Mouse (Mus musculus): ENCODE data around the gene Snrpa.

Gene Snrpa

GRCm38 (mm10) chr7:27198355-27198754, 2.3 kb upstream of the Snrpa start:
- no peak for DNase-seq

GRCm38 (mm10) chr7:27197634-27198033, 1.6 kb upstream of the Snrpa start:
- no peak for DNase-seq

GRCm38 (mm10) chr7:27197136-27197535, 1.1 kb upstream of the Snrpa start:
- DNase-seq: no peak

- no peak for DNase-seq
Observed at GRCm38 (mm10) chr7:27193731-27194130, 2.3 kb downstream of the Snrpa start.

GRCm38 (mm10) chr7:27192434-27192833, 3.6 kb downstream of the Snrpa start:
- no peak for DNase-seq

- no peak for DNase-seq
Observed at GRCm38 (mm10) chr7:27189271-27189931, 6.7 kb downstream of the Snrpa start.

GRCm38 (mm10) chr7:27185986-27186385, 10.1 kb downstream of the Snrpa start:
- DNase-seq: peak; percentile 50

GRCm38 (mm10) chr7:27184964-27185363, 11.1 kb downstream of the Snrpa start:
- DNase-seq: no peak

- DNase-seq: no peak
Observed at GRCm38 (mm10) chr7:27182498-27182897, 13.6 kb downstream of the Snrpa start.

- no peak for DNase-seq
Observed at GRCm38 (mm10) chr7:27180837-27181695, 15.0 kb downstream of the Snrpa start, which contains the start of the genes Gm21983 and Mia. Gene Gm21983, minus strand, starts transcription at chr7:27181086. Gene Mia, minus strand, starts transcription at chr7:27181157.

GRCm38 (mm10) chr7:27180036-27180435, 16.0 kb downstream of the Snrpa start:
- DNase-seq: peak; percentile 87

- DNase-seq: no peak
Observed at GRCm38 (mm10) chr7:27179217-27179918, 16.7 kb downstream of the Snrpa start.

GRCm38 (mm10) chr7:27178324-27179216, 17.5 kb downstream of the Snrpa start, which contains the start of gene Rab4b:
Gene Rab4b, minus strand, starts transcription at chr7:27178896.
- peak; percentile 100 for DNase-seq

- no peak for DNase-seq
Observed at GRCm38 (mm10) chr7:27177942-27178323, 18.1 kb downstream of the Snrpa start.

GRCm38 (mm10) chr7:27174896-27175295, 21.2 kb downstream of the Snrpa start:
- no peak for DNase-seq

- DNase-seq: no peak
Observed at GRCm38 (mm10) chr7:27174496-27174895, 21.6 kb downstream of the Snrpa start.

- no peak for DNase-seq
Observed at GRCm38 (mm10) chr7:27170981-27171380, 25.1 kb downstream of the Snrpa start.

GRCm38 (mm10) chr7:27168371-27168770, 27.7 kb downstream of the Snrpa start:
- DNase-seq: no peak

- DNase-seq: no peak
Observed at GRCm38 (mm10) chr7:27167475-27168094, 28.5 kb downstream of the Snrpa start.

- DNase-seq: peak; percentile 97
Observed at GRCm38 (mm10) chr7:27166614-27167474, 29.2 kb downstream of the Snrpa start, which contains the start of gene Egln2. Gene Egln2, minus strand, starts transcription at chr7:27166802.

GRCm38 (mm10) chr7:27166229-27166613, 29.9 kb downstream of the Snrpa start:
- DNase-seq: peak; percentile 92
